Mouse (Mus musculus) embryo, embryonic 10.5 days (tissue): ENCODE measurements around the gene Gnb1.
A peak's percentile ranks its signal among the peaks of the same experiment; 100 is the strongest.

Source experiments
- DNase-seq: peaks from one replicate; pipeline ENCODE4 v3.0.0-alpha.2; 2015; ENCODE audit warnings: low spot score

The Gnb1 gene

DNA sequence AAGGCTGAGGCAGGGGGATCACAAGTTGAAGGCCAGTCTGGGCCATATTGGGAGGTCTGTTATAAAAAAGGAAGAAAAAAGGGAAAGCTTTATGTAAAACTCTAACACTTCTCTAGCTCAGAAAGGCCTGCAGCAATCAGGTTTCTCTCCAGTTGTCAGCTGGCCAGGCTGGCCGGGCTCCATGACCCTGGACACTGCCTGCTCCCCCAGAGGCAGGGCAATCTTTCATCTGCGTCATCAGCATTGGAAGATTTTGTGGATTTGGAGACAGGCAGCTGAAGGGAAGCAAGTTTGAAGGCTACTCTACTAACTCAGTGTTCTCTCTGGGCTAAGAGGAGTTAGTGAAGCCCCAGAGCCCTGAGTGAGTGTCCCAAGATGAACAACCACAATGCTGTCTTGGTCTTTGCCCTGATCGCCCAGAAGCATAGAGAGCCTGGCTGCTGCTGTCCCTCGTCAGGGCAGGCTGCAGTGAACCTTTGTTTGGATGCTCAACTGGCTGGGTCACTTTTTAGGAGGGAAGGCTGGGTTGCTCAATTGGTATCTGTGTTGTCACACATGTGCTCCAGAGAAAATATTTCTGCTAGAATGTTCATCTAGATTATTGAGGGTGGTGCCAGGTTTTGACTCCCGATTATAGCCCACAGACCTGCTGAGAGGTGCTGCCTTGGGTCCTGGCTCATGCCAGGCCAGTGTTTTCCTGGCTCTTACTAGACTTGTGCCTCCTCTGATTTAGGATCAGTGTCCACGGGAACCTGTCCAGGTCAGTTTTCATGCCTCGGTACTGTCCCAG, 87.4 kb downstream of the Gnb1 start:
- no peak for DNase-seq

DNA sequence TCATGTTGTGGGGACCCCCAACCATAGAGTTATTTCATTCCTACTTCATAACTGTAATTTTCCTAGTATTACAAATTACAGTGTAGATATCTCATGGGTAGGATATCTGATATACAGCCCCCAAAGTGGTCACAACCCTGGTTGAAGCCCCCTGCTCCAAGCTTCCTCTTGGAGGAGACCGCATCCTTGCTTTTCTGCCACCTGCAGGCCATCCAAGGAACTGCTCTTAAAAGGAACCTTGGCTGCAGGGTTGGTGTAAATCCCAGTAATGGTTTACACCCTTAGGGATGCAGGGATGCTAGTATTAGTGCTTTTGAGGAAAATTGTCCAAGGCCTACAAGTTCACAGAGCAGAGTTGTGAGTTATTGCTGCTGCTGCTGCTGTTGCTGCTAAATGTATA, 89.3 kb downstream of the Gnb1 start:
- DNase-seq, result peak; percentile 75

DNA sequence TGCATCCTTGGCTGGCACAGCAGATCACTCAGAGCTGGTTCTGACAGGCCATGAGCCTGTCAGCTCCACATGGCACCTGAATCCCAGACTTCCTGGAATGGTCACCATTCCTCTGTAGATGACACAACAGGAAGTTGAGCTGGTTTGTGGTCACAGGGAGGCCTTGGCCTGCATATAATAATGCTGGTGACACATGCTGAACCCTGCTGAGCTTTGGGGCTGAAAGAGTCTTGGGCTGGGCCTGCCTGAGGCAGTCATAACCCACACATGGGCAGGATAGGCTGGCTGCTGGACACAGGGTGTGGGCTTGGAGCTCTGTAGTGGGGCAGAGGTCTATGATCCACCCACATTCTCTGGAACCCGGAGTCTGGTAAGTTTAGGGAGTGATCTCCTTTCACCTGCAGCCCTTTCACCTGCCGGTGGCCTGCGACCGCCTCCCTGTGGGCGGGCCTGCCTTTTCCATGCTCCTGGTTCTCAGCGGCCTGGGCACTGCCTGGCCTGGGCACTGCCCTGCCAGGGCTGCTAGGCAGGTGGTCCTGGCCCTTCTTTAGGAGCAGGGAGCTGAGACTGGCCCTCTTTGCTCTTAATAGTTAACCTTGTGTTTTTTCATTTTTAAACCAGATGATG, 91.2 kb downstream of the Gnb1 start:
- DNase-seq, result no peak

DNA sequence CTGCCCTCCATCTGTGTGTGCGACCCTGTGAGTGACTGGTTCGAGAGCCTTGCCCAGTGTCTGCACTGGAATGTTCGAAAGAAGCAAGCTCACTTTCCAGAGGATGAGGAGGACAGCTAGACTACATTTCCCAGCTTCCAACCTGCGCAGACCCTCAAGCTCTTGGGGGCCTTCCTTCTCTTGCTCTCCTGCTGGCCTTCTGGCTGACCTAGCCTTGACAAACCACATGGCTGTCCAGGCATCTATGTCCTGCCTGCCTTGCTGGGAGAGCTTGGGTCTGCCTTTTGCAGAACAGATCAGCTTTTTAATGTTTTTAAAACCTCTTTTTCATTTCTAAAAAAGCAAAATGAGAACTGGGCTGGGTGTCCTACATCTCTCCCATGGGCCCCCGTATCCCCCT, 98.2 kb downstream of the Gnb1 start:
- DNase-seq, result no peak

DNA sequence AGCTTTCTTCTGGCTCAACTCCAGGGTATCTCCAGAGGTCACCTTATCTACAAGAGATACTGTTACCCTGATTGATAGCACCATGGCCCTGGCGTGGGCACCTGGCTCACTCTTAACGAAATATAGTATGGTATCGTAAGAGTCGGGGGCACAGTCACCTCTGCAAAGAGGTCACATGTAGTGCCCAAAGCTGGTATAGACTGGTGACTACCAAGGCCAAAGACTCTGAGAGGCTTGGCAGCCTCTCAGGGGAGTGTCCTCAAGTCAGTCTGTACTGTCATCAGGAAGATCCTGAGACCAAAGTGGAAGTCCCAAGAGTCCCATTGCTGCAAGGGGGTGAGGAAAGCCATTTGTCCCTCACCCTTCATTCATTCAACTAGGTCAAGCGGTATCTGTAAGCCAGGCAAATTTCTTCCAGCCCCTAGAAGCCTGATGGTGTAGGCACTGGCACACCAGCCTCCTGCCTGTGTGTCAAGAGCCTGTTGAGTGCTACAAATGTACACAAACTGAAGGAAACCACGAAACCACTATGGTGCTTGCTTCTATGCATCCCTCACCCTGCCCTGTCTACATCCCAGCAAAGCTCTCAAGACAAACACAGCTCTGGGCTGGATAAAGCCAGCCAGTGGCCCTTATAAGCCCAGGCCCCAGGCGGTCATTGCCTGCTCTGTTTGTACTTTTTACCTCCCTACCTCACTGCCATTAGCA, 100.0 kb downstream of the Gnb1 start:
- no peak for DNase-seq

DNA sequence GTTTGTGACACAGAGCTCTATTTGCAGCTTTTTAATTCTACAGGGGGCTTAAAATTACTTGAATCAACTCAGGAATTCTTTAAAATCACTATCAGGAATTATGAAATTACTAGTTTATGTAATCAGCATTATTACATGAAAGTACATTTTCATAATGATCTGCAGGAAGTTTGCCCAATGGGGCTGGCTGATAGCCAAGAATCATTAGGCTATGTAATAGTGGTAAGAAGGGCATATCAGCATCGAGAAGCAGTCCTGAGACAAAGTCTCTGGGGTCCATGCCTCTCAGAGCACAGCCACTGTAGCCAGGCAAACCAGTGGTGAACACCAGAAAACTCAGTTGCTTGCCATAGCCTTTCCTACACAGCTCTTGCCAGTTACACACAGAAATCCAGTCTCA, 102.6 kb downstream of the Gnb1 start:
- DNase-seq, result no peak

DNA sequence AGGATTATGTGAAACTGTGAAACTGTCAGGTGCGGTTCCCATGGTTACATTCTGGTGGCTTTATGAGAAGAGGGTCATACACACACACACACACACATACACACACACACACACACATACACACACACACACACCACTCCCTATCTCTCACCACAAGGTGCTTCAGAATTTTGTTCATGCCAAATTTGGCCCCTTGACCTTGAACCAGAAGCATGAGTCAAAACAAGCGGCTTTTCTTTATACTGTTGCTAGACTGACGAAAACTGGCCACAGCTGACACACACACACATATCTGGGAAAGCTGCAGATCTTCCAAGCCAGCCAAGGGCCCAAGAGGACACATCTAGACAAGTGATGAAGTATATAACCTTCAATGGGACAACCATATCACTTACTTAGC, 104.6 kb downstream of the Gnb1 start:
- no peak for DNase-seq

DNA sequence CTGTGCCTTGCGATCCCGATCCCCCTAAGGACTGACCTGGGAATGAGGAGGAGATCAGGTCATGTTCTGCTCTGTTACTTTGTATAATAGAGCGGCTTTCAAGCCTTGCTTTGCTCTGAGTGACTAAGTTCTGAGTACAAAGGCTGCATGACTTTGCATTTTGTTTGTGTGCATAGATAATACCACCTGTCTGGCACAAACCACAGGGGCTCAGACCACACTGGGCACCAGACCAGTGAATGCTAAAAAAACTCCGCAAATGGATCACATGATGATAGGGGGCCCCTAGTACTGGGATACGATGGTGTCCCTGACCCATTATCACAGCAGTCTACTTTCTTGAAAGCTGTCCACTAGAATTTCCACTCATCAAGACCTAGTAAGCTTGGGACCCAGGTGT, 105.4 kb downstream of the Gnb1 start:
- DNase-seq, result no peak

DNA sequence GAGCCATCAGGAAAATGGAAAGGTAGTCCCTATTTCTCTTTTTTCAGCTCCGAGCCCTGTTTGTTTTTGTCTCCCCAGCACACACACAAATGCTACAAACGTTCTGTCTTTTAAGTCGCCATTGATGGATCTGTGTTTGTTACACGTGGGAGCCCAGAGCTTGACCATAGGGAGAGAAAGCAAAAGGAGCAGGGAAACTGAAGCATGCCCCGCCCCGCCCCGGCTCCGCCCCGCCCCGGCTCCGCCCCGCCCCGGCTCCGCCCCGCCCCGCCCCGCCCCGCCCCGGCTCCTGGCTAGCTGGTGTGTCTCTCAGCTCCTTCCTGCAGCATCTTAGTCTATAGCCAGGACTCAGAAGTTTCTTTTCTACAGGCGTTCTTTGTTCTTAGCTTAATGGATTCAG, 107.4 kb downstream of the Gnb1 start:
- DNase-seq, result no peak

DNA sequence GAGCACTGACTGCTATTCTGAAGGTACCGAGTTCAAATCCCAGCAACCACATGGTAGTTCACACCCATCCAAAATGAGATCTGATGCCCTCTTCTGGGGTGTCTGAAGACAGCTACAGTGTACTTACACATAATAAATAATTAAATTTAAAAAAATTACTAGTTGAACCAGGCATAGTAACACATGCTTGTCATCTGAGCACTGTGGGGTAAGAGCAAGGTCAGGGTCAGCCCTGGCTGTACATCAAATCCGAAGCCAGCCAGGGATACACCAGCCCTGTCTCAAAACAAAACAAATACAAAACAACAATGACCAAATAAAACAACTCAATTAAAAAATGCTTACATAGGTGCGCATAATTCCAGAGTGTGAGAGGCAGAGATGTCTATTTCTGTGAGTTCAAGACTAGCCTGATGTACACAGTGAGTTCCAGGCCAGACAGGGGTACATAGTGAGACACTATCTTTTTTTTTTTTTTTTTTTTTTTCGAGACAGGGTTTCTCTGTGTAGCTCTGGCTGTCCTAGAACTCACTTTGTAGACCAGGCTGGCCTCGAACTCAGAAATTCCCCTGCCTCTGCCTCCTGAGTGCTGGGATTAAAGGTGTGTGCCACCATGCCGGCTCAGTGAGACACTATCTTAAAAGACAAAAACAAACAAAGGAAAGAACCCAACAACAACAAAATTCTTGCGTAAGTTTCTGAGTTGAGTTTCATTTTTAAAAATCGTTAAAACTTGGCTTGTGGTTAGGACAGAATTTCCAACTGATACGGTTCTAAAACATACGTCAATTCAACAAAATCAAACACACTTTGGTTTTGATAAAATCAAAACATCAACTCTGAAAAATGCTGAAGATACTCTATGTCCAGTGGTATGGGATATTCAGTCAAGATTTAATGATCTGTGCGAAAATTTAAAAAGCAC, 109.0 kb downstream of the Gnb1 start:
- no peak for DNase-seq

DNA sequence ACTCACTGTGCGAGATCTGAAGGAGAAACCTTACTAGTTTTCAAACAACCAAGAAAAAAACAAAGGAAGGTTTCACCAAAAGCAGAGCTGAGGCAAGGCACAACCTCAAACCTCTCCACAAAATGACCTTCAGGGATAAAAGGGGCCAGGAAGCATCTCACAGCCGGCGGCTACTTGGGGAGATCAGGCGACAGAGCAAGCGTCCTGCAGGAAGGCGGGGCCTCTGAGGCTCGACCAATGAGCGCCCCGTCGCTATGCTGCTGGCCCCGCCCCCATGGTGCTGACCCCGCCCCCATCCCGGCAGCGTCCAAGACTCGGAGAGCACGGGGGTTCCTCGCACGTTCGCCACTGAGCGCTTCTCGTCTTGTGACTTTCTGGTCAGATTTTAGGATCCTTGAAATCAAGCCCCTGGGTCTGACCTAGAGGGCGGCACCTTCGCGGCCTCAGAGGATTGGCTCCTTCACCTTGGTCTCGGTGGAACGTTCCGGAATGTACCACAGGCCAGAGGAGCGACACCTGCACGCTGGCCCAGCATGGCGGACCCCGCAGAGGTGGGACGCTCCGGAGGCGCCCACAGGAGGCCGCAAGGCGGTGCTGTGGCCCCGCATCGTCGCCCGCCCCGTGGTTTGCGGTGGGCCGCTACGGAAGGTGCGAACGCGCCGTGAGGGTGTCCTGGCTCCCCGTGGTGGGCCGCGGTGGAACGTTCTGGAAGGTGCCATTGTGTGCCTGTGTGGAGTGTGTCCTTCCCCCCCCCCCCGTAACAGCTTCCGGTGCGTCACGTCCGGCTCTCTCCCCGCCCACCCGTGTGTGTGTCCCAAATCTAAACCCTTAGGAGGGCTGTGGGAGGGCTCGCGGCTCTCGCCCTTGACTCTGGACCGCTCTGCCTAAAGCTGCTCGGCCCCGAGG, 110.2 kb downstream of the Gnb1 start, which contains the start of gene Slc35e2:
Gene Slc35e2 (plus strand): TSS at position 326 of the 906 bp plus-strand sequence.
- peak; percentile 95 for DNase-seq

DNA sequence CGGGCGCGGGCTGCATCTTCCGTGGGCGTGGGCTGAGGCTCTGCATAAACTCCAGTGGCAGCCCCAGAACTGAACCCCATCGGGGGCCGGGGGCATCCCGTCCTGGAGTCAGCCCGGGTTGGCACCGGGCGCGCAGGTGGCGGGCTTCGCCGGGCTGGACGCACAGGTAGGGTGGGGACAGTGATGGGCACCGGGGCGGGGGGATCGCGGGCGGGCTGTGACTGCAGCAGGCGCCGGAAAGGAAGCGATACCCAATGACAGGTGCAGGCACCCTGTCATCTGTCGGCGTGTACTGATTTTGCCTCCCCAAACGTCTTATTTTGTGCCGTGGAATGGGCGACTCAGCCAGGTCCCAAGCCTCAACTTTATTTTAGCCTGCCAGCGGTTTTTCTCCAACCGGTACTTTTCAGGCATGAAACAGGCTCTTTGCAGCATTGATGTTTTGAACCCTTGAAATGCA, 110.9 kb downstream of the Gnb1 start:
- no peak for DNase-seq

DNA sequence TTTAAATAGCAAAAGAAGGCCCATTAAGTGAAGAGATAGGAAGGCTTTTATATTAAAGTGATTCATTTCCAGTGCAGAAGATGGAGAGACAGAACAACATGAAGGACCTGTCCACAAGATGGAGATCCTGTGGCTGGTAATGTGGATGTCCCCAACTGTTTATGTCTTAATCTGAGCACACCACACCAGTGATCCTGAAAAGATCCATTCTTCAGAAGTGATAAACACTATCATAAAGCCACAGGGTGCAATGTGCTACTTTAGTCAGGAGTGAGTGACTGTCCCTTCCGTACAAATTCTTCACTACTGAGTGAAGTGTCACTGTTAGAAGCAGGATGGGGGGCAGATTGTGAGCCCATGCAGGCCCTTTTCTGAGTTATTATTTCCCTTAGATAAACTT, 111.6 kb downstream of the Gnb1 start:
- DNase-seq, result no peak

DNA sequence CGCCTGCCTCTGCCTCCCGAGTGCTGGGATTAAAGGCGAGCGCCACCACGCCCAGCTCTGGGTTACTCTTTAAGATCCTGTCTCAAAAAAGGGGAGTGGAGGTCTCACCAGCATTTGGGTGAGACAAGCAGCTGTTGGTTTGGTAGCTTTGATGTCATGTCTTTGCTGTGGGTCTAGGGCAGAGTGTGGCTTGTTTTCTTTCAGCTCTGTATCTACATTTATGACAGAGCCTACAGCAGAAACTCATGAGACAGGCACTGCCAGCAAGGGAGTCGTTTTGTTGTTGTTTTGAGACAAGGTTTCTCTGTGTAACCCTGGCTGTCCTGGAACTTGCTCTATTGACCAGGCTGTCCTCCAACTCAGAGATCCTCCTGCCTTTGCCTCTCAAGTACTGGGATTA, 112.6 kb downstream of the Gnb1 start:
- DNase-seq, result no peak

DNA sequence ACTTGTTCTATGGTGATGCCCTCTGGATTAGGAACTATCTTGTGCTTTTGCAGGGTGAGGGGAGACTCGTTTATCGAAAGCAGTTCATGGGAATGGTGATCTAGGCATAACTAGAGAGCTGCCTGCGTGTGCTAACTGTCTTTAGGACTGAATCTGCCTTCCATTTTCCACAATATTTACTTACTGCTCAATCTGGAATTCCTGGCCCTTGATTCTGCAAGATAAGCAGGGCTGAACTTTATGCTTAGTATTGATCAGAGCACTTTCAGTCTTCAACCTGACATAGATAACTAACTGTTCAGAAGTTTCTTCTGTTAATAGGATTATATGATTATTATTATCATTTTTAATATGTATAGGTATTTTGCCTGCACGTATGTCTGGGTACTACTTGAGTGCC, 114.0 kb downstream of the Gnb1 start:
- DNase-seq, result no peak

DNA sequence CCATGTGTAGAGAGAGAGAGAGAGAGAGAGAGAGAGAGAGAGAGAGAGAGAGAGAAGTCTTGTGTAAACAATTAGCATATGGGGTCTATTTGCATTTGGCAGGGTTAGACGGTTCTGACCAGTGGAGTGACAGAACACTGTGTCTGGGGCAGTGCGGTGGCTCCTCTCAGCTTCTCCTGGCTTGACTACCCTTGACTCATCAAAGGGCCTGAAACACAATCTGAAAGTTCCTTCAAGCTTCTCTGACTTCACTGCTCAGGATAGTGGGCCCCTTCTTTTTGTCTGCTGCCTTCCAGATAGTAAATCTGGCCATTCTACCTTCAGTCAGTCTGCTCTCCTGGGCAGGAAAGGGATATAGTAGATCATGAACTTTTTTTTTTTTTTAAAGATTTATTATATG, 115.7 kb downstream of the Gnb1 start:
- DNase-seq, result no peak
